Mouse (Mus musculus) stomach, embryonic 14.5 days (tissue): ENCODE results near the gene Mymx. TPM values are rescaled to one million over a fixed set of nuclear protein-coding genes. Genes with fewer than 3 reads are reported as not detected.

ENCODE experiments used
- ATAC-seq: fragments of 200-750 bp; cut with Nextera tagmentation; 2 replicates; pipeline ENCODE4 v1.8.0; 2017; ENCODE audit warnings: low read depth, moderate TSS enrichment; ENCODE audit not compliant: insufficient number of reproducible peaks, insufficient read depth, low FRiP score
- H3K27ac ChIP-seq: fragments of 300-500 bp; sonication (generic); 2 replicates; pipeline ENCODE4 v1.5.1; 2014; ENCODE audit warnings: mild to moderate bottlenecking, low read length, moderate library complexity, mixed read lengths
- H3K27me3 ChIP-seq: fragments of 300-500 bp; sonication (generic); 2 replicates; pipeline ENCODE4 v1.6.1; 2014; ENCODE audit warnings: low read length, control low read depth, mixed read lengths; ENCODE audit not compliant: control insufficient read depth, insufficient read depth
- H3K36me3 ChIP-seq: fragments of 300-500 bp; sonication (generic); 2 replicates; pipeline ENCODE4 v1.6.1; 2014; ENCODE audit warnings: mild to moderate bottlenecking, control low read depth, low read length, moderate library complexity, mixed read lengths; ENCODE audit not compliant: control insufficient read depth, insufficient read depth
- H3K4me1 ChIP-seq: fragments of 300-500 bp; sonication (generic); 2 replicates; pipeline ENCODE4 v1.6.1; 2014; ENCODE audit warnings: low read length, control low read depth, mixed read lengths; ENCODE audit not compliant: control insufficient read depth, insufficient read depth
- H3K4me2 ChIP-seq: fragments of 300-500 bp; sonication (generic); replicated peaks from 2 replicates; pipeline ENCODE4 v1.6.1; 2014; ENCODE audit warnings: low read depth, low read length, control low read depth
- H3K4me3 ChIP-seq: fragments of 300-500 bp; sonication (generic); 2 replicates; pipeline ENCODE4 v1.5.1; 2014; ENCODE audit warnings: low read depth, low read length, control low read depth
- H3K9ac ChIP-seq: fragments of 300-500 bp; sonication (generic); replicated peaks from 2 replicates; pipeline ENCODE4 v1.6.1; 2014; ENCODE audit warnings: low read depth, mild to moderate bottlenecking, control low read depth, low read length, moderate library complexity, mixed read lengths
- H3K9me3 ChIP-seq: fragments of 300-500 bp; sonication (generic); 2 replicates; pipeline ENCODE4 v1.6.1; 2016; ENCODE audit warnings: low read depth, low read length, control low read depth; ENCODE audit not compliant: control insufficient read depth
- WGBS: fragments of 180-500 bp; shearing (Covaris S2); extraction: QIAGEN DNeasy Blood & Tissue Kit; methylation state at CpG from one replicate; pipeline ENCODE4 v1.1.7; 2014; 5-methylcytosine and 5-hydroxymethylcytosine counted together
- polyA plus RNA-seq: library from polyadenylated mRNA; unstranded; fragments of >200 nt; fragmentation: Nextera tagmentation; extraction: Ambion mirVana; gene quantifications from 2 replicates; pipeline ENCODE4 v1.2.1, GENCODE M21; 2014

Mymx gene
- polyA plus RNA-seq, 1 experiment from 2014 or later: 0.36 TPM

- 7% methylated on average over 23 of the region's 23 CpGs for WGBS
- H3K4me2 ChIP-seq: peak overlapping the region; percentile 99
- peak; percentile 5; the same call in 1 of the 2 replicates for ATAC-seq
- peak overlapping the region; percentile 38 for H3K9ac ChIP-seq
- H3K27ac ChIP-seq: no peak overlapping the region
- H3K4me1 ChIP-seq: peaks cover 47% of the 10 kb centered on the region
- H3K27me3 ChIP-seq: no peaks in the 10 kb centered on the region
- H3K36me3 ChIP-seq: no peaks in the 10 kb centered on the region
- peak overlapping the region; percentile 58 for H3K4me3 ChIP-seq
- no peaks in the 10 kb centered on the region for H3K9me3 ChIP-seq
These were observed 6.0 kb downstream of the Mymx start for GRCm38 (mm10) chr17:45595736-45596390.

DNA sequence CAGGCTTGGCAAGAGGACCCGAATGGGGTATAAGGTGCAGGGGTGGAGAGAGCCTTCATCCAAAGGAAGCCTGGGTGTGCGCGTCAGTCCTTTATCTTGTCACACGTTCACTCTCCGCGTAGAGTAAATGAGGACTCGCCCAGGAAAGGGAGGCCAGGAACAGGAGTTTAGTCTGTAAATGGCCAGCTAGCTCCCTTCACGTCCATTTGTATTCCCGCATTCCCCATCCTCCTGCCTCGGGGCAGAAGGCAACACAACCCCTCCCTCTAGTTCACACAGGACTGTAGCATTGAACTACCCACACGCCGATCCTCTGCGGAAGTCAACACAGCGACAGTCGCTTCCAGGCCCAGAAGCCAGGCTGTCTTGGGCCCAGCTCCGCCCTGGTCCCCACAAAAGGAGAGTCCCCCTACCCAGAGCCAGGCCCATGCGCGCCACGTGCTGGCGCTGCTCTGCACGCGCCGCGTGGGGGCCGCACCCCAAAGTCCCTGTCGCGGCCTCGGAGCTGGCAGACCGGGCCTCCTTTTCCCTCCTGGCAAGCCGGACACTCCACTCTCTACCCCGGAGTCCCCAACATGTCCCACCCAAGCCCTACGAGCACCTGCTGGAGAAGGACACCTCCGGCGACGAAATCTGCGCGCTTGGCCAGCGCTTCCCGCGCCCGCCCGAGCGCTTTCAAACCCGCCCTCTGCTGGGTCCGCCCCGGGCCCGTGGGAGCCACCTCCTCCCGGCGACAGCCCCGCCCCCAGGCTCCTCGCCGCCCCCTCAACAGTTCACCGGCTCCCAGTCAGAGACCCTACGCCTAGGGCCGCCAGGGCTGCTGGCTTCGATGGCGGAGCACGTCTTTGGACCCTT lies 6.8 kb downstream of the Mymx start:
- peak overlapping the region; percentile 21; the same call in 1 of the 2 replicates for H3K27ac ChIP-seq
- H3K27me3 ChIP-seq: no peaks in the 10 kb centered on the region
- WGBS: 2% methylated on average over 57 of the region's 58 CpGs
- H3K36me3 ChIP-seq: no peaks in the 10 kb centered on the region
- peaks cover 47% of the 10 kb centered on the region for H3K4me1 ChIP-seq
- H3K9me3 ChIP-seq: no peaks in the 10 kb centered on the region
- H3K4me3 ChIP-seq: peak overlapping the region; percentile 58
- peak; percentile 59; the same call in 1 of the 2 replicates for ATAC-seq
- peak overlapping the region; percentile 38 for H3K9ac ChIP-seq
- peak overlapping the region; percentile 99 for H3K4me2 ChIP-seq

GRCm38 (mm10) chr17:45594195-45594594 lies 7.7 kb downstream of the Mymx start:
- no peaks in the 10 kb centered on the region for H3K27me3 ChIP-seq
- H3K9me3 ChIP-seq: no peaks in the 10 kb centered on the region
- 33% methylated on average over 8 of the region's 8 CpGs for WGBS
- no peaks in the 10 kb centered on the region for H3K36me3 ChIP-seq
- no peak for ATAC-seq
- H3K9ac ChIP-seq: no peak overlapping the region; the same call in 1 of the 2 replicates
- H3K27ac ChIP-seq: no peak overlapping the region
- peaks cover 40% of the 10 kb centered on the region for H3K4me1 ChIP-seq
- H3K4me2 ChIP-seq: peak overlapping the region; percentile 99
- peak overlapping the region; percentile 58 for H3K4me3 ChIP-seq

DNA sequence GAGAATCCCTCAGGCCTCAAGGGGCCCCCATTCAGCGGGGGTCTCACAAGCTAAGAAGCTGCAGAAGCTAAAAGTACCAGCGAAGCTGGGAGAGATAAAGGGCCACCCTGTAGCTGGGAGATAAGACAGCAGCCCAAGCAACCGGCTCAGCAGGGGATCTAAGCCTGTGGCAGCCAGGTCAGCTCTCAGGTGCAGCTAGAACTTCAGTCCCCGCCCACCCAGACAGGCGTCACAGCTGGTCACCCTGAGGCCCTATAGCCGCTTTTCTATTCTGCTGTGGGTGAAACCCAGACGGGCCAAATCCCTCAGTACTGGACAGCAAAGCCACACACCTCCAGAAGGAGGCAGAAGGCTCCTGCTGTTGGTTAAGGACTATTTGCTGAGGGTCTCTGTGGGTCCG lies 8.4 kb downstream of the Mymx start:
- ATAC-seq: peak; percentile 38; the same call in 1 of the 2 replicates
- H3K4me2 ChIP-seq: peak overlapping the region; percentile 99
- no peaks in the 10 kb centered on the region for H3K27me3 ChIP-seq
- WGBS: 27% methylated on average over 8 of the region's 8 CpGs
- H3K36me3 ChIP-seq: no peaks in the 10 kb centered on the region
- peaks cover 38% of the 10 kb centered on the region for H3K4me1 ChIP-seq
- H3K27ac ChIP-seq: no peak overlapping the region
- no peak overlapping the region for H3K4me3 ChIP-seq
- H3K9me3 ChIP-seq: no peaks in the 10 kb centered on the region
- no peak overlapping the region; the same call in 1 of the 2 replicates for H3K9ac ChIP-seq

- H3K4me1 ChIP-seq: peaks cover 38% of the 10 kb centered on the region
- no peak overlapping the region for H3K4me3 ChIP-seq
- no peak for ATAC-seq
- H3K4me2 ChIP-seq: peak overlapping the region; percentile 99
- no peaks in the 10 kb centered on the region for H3K36me3 ChIP-seq
- H3K9me3 ChIP-seq: no peaks in the 10 kb centered on the region
- no peak overlapping the region for H3K27ac ChIP-seq
- 45% methylated on average over 8 of the region's 8 CpGs for WGBS
- H3K9ac ChIP-seq: no peak overlapping the region; the same call in 1 of the 2 replicates
- no peaks in the 10 kb centered on the region for H3K27me3 ChIP-seq
These were observed 9.1 kb downstream of the Mymx start for GRCm38 (mm10) chr17:45592606-45593431.

DNA sequence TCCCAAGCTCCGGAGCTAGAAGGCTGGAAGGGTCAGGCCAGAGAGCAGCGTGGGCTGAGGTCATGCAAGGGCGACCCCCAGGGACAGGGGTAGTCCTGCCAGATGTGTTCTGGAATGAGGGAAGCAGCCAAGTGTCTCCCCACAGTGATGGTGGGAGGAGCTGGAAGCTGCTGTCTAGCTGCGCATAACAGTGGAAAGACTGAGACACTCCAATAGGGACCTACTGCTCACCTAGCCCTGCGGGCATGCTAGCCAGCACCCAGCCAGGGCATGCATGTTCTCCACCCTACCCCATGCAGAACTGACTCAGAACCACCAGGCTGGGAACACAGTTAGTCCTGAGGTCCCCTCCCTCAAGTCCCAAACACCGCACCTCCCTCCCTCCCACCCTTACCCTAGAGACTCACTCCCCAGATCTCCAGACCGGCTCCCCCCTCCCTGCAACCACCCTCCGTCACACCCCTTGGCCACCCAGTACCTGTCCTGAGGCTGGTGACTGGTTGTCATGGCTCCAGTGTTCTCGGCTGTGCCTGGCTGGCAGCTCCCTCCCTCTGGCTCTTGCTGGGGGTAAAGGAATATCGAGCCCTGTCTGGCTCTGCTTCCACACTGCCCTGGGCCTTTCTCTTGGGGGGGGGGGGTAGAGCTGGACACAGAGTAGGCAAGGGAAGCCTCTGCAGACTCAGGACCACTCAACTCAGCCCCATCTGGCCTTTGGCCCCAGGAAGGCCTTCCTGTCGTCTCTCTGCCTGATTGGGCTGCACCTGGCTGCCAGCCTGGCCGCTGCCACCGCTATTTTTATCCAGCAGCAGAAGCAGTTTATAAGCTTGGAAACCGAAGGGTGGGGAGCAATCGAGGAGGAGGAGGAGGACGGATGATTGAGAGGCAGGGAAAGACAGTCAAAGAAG lies 9.9 kb downstream of the Mymx start:
- no peak overlapping the region; the same call in 1 of the 2 replicates for H3K9ac ChIP-seq
- H3K36me3 ChIP-seq: no peaks in the 10 kb centered on the region
- no peak overlapping the region for H3K4me3 ChIP-seq
- no peak for ATAC-seq
- 0 out of 2 replicates have a peak overlapping the region, but pooled peaks have one; percentile 10 for H3K4me2 ChIP-seq
- no peak overlapping the region for H3K27ac ChIP-seq
- H3K27me3 ChIP-seq: no peaks in the 10 kb centered on the region
- 59% methylated on average over 16 of the region's 16 CpGs for WGBS
- H3K9me3 ChIP-seq: no peaks in the 10 kb centered on the region
- peaks cover 35% of the 10 kb centered on the region for H3K4me1 ChIP-seq

- Histone ChIP-seq H3K4me3 (no peak overlapping the region), H3K27ac (no peak overlapping the region), H3K9ac (no peak overlapping the region), H3K36me3 (no peaks in the 10 kb centered on the region; the same call in 1 of the 2 replicates), H3K9me3 (no peaks in the 10 kb centered on the region), H3K4me2 (no peak overlapping the region), H3K4me1 (peaks cover 38% of the 10 kb centered on the region), H3K27me3 (no peaks in the 10 kb centered on the region)
- ATAC-seq: no peak
- WGBS: 74% methylated on average over 6 of the region's 6 CpGs
These were observed 11.5 kb downstream of the Mymx start for GRCm38 (mm10) chr17:45590410-45590809.
